ENCODE assay signal across 16 mouse cellular contexts in the genomic region with DNA sequence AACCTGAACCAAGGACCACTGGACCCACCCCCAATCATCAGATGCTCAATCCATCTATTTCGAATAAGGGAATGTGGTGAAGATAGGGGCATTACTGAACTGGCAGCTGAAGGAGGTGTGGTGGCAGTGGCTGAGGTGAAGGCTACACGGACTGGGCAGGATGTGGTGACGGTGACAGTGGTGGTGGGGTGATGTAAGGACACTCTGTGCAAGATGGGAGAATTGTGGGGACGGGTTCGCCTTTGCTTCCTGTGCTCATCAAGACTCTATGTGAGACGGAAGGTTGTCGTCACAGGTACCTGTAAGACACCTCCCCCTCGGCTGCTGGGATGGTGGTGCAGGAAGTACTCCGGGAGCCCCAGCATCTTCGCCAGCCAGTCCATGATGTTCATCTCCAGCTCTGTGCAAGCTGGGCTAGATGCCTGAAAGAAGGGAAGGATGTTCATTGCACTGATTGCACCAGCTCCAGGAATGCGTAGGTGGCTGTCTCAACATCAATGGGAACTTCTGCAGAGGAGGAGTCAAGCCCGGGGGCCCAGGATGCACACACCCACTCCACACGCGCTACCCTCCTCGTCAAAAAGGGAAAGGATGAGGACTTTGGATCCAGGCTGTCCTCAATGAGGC. TPM values are rescaled to one million over a fixed set of nuclear protein-coding genes. Genes with fewer than 3 reads are reported as not detected.
DNase-seq lines count a peak whose midpoint lies in the region; ATAC-seq and TF ChIP-seq lines count a peak whose summit lies in the region.
"Had no signal": no experiment of that assay in that cellular context is flagged by ENCODE, and none has a peak within 500 bp of the region (broad histone marks: within the 10 kb centered on the region; RNA-seq: fewer than 3 reads in every experiment).

No protein-coding gene starts in this region.

- 73% methylated on average over 15 of the region's 15 CpGs for WGBS in liver, adult 2 months
- 66% methylated on average over 15 of the region's 15 CpGs for WGBS in liver, embryonic 11.5 days
- 90% methylated on average over 15 of the region's 15 CpGs for WGBS in midbrain, embryonic 11.5 days

- H3K27me3 ChIP-seq in liver, adult 2 months (ENCODE audit: control insufficient read depth, insufficient read depth, low read length) = no peaks in the 10 kb centered on the region
- H3K27me3 ChIP-seq in liver, embryonic 11.5 days (replicated peaks; ENCODE audit: control insufficient read depth, insufficient read depth, low read length) = no peaks in the 10 kb centered on the region
- H3K27me3 ChIP-seq in midbrain, embryonic 11.5 days (ENCODE audit: control insufficient read depth, insufficient read depth, low read length) = no peaks in the 10 kb centered on the region
- H3K27me3 ChIP-seq: midbrain, embryonic 12.5 days; neural tube, embryonic 13.5 days had no signal

- DNase-seq in liver, adult 2 months (ENCODE audit: extremely low read depth, low read depth, low spot score) = peak; percentile 7
- DNase-seq in liver, embryonic 11.5 days (ENCODE audit: low spot score) = no peak
- DNase-seq in CD4-positive, CD25-positive, alpha-beta regulatory T cell, adult 2 months (ENCODE audit: low read depth, low spot score) = peak; percentile 90
- peak; percentile 33 to 48 for DNase-seq in spleen, postnatal 36 days (ENCODE audit: low spot score in 2 of 2)
- no peak for DNase-seq in midbrain, embryonic 11.5 days (ENCODE audit: low spot score, missing footprints)
- DNase-seq in layer of hippocampus, postnatal 14 days (ENCODE audit: low spot score in 2 of 2) = no peak
- no peak for DNase-seq in layer of hippocampus, postnatal 36 days
- DNase-seq: forebrain, postnatal 0 days; lung, adult 2 months; right cerebral cortex, postnatal 25 days had no signal

- H3K27ac ChIP-seq in liver, adult 2 months (replicated peaks; ENCODE audit: insufficient read depth, low read depth, low read length) = no peak overlapping the region
- no peak overlapping the region for H3K27ac ChIP-seq in liver, embryonic 11.5 days (ENCODE audit: low read depth, low read length)
- H3K27ac ChIP-seq in midbrain, embryonic 11.5 days (ENCODE audit: low read depth, low read length) = no peak overlapping the region
- H3K27ac ChIP-seq: hindbrain, postnatal 0 days; kidney, postnatal 0 days; midbrain, embryonic 12.5 days; neural tube, embryonic 13.5 days had no signal

- no peak overlapping the region for H3K4me3 ChIP-seq in liver, adult 2 months (ENCODE audit: insufficient read depth, low read depth, low read length)
- H3K4me3 ChIP-seq in liver, embryonic 11.5 days (ENCODE audit: low read depth, low read length) = no peak overlapping the region
- no peak overlapping the region for H3K4me3 ChIP-seq in midbrain, embryonic 11.5 days (ENCODE audit: low read depth, low read length)
- H3K4me3 ChIP-seq: midbrain, embryonic 12.5 days; neural tube, embryonic 13.5 days had no signal

- TF ChIP-seq CTCF in liver, adult 2 months (IDR thresholded peaks at IDR 0.05; ENCODE audit: low read depth, low read length) = no peak

- H3K36me3 ChIP-seq in liver, adult 2 months (ENCODE audit: control insufficient read depth, insufficient read depth, low read length) = no peaks in the 10 kb centered on the region
- H3K36me3 ChIP-seq in liver, embryonic 11.5 days (ENCODE audit: control insufficient read depth, insufficient read depth, low read length) = no peaks in the 10 kb centered on the region
- no peaks in the 10 kb centered on the region for H3K36me3 ChIP-seq in midbrain, embryonic 11.5 days (ENCODE audit: control insufficient read depth, insufficient read depth, low read length)
- H3K36me3 ChIP-seq: midbrain, embryonic 12.5 days; neural tube, embryonic 13.5 days had no signal

- TF ChIP-seq POLR2A in liver, adult 2 months (IDR thresholded peaks at IDR 0.05; ENCODE audit: extremely low read depth, insufficient read depth, low read length) = no peak

- no peak for ATAC-seq in liver, embryonic 11.5 days (replicated peaks; ENCODE audit: low FRiP score)
- ATAC-seq in hematopoietic stem cell, adult 5-6 weeks (replicated peaks in 1 of 2; ENCODE audit: insufficient read depth in 1 of 2, low FRiP score in 2 of 2, low TSS enrichment in 1 of 2, low read depth in 1 of 2, poor library complexity in 2 of 2, severe bottlenecking in 2 of 2) = peak; percentile 81 to 86
- no peak for ATAC-seq in midbrain, embryonic 11.5 days (ENCODE audit: low FRiP score)
- ATAC-seq: forebrain, postnatal 0 days; hindbrain, postnatal 0 days had no signal

- no peaks in the 10 kb centered on the region for H3K79me2 ChIP-seq in liver, adult 2 months (ENCODE audit: control insufficient read depth, insufficient read depth, low read length)

- no peak overlapping the region for H3K9ac ChIP-seq in liver, adult 2 months (ENCODE audit: low read depth, low read length)
- no peak overlapping the region for H3K9ac ChIP-seq in liver, embryonic 11.5 days (ENCODE audit: low read depth, low read length)
- no peak overlapping the region for H3K9ac ChIP-seq in midbrain, embryonic 11.5 days (ENCODE audit: low read length)
- H3K9ac ChIP-seq: forebrain, postnatal 0 days; midbrain, embryonic 12.5 days; neural tube, embryonic 13.5 days had no signal

- H3K4me2 ChIP-seq in liver, embryonic 11.5 days = no peak overlapping the region
- no peak overlapping the region for H3K4me2 ChIP-seq in midbrain, embryonic 11.5 days
- H3K4me2 ChIP-seq: midbrain, embryonic 12.5 days; neural tube, embryonic 13.5 days had no signal

- no peaks in the 10 kb centered on the region for H3K9me3 ChIP-seq in liver, embryonic 11.5 days (ENCODE audit: control insufficient read depth, low read length)
- no peaks in the 10 kb centered on the region for H3K9me3 ChIP-seq in midbrain, embryonic 11.5 days (ENCODE audit: control insufficient read depth, low read length)
- H3K9me3 ChIP-seq: midbrain, embryonic 12.5 days; neural tube, embryonic 13.5 days had no signal

- H3K4me1 ChIP-seq in liver, adult 2 months (ENCODE audit: control insufficient read depth, insufficient read depth, low read length) = peaks cover 6% of the 10 kb centered on the region
- no peaks in the 10 kb centered on the region; the same call in 1 of the 2 replicates for H3K4me1 ChIP-seq in liver, embryonic 11.5 days (replicated peaks; ENCODE audit: control insufficient read depth, insufficient read depth, low read length)
- no peaks in the 10 kb centered on the region for H3K4me1 ChIP-seq in midbrain, embryonic 11.5 days (ENCODE audit: control insufficient read depth, insufficient read depth, low read length)
- H3K4me1 ChIP-seq: midbrain, embryonic 12.5 days; neural tube, embryonic 13.5 days had no signal

RNA-seq across cellular contexts. Expression of a gene that starts 12.9 kb away (rescaled TPM):
- 1.1 and 1.8 TPM in 2 replicates for total RNA-seq in liver, adult 2 months (2014; rRNA removed)
- 0.97 and 1.7 TPM in 2 replicates for polyA plus RNA-seq in liver, adult 2 months (2012; rRNA removed)
- polyA plus RNA-seq in liver, embryonic 11.5 days (2014; fragmentation: Nextera tagmentation; extraction: Ambion mirVana) = 7.4 and 9.4 TPM in 2 replicates
- 8.3 and 24.1 TPM in 2 replicates for total RNA-seq in hematopoietic stem cell, adult 5-6 weeks (2017)
- 0.42 and 0.50 TPM in 2 replicates for polyA plus RNA-seq in midbrain, embryonic 11.5 days (2014; fragmentation: Nextera tagmentation; extraction: Ambion mirVana)
- total RNA-seq in layer of hippocampus, postnatal 14 days (2021) = 1 to 10 TPM; 1.4 to 2.7 TPM
- total RNA-seq in layer of hippocampus, postnatal 36 days (2021) = 1 to 10 TPM in 1 of 2 experiments, under 1 TPM in 1; 0.70 to 1.4 TPM

RNA-seq across cellular contexts. Expression of a gene that starts 54.0 kb away (rescaled TPM):
- 1,190 and 1,397 TPM in 2 replicates for total RNA-seq in liver, adult 2 months (2014; rRNA removed)
- polyA plus RNA-seq in liver, adult 2 months (2012; rRNA removed) = 912 and 1,036 TPM in 2 replicates
- polyA plus RNA-seq in liver, embryonic 11.5 days (2014; fragmentation: Nextera tagmentation; extraction: Ambion mirVana) = 39.0 and 39.6 TPM in 2 replicates
- 3.4 and 5.8 TPM in 2 replicates for total RNA-seq in hematopoietic stem cell, adult 5-6 weeks (2017)
- polyA plus RNA-seq in midbrain, embryonic 11.5 days (2014; fragmentation: Nextera tagmentation; extraction: Ambion mirVana) = 3.3 and 3.8 TPM in 2 replicates
- 10 to 100 TPM in 1 of 2 experiments, 1 to 10 TPM in 1; 9.4 to 10.1 TPM for total RNA-seq in layer of hippocampus, postnatal 14 days (2021)
- 10 to 100 TPM; 11.1 to 12.0 TPM for total RNA-seq in layer of hippocampus, postnatal 36 days (2021)
- polyA plus RNA-seq: limb, embryonic 11.5 days had no signal

Comparison
In these comparisons a context has a peak if more than half of its experiments do, and no peak if none do; other contexts are left out.
1. DNase-seq: peak in liver, adult 2 months (single experiment), CD4-positive, CD25-positive, alpha-beta regulatory T cell, adult 2 months (single experiment) and spleen, postnatal 36 days (2 of 2); none in liver, embryonic 11.5 days (single experiment), midbrain, embryonic 11.5 days (single experiment), layer of hippocampus, postnatal 14 days (0 of 2) and layer of hippocampus, postnatal 36 days (0 of 2).
2. ATAC-seq: peak in hematopoietic stem cell, adult 5-6 weeks (2 of 2); none in liver, embryonic 11.5 days (single experiment) and midbrain, embryonic 11.5 days (single experiment).
3. RNA of a gene that starts 54.0 kb away (total RNA-seq): 1,190 to 1,397 TPM in liver, adult 2 months; 11.1 to 12.0 TPM in layer of hippocampus, postnatal 36 days, 9.4 to 10.1 TPM in layer of hippocampus, postnatal 14 days and 3.4 to 5.8 TPM in hematopoietic stem cell, adult 5-6 weeks; every median in the first group is over 10 times any median in the second.